In genomic region chrX:60345447-60345846, GRCm38 (mm10) we compare ENCODE assay signal across 15 mouse cellular contexts.
DNase-seq lines count a peak whose midpoint lies in the region; ATAC-seq and TF ChIP-seq lines count a peak whose summit lies in the region.
"Had no signal": no experiment of that assay in that cellular context is flagged by ENCODE, and none has a peak within 500 bp of the region (broad histone marks: within the 10 kb centered on the region; RNA-seq: fewer than 3 reads in every experiment).

No protein-coding gene starts in this region.

- H3K4me2 ChIP-seq in kidney, embryonic 15.5 days: no peak overlapping the region
- H3K4me2 ChIP-seq: hindbrain, embryonic 13.5 days; liver, embryonic 12.5 days had no signal

- TF ChIP-seq CTCF in cerebellum, adult 2 months (IDR thresholded peaks at IDR 0.05; ENCODE audit: borderline replicate concordance, insufficient read depth, low read depth, low read length): no peak

- DNase-seq in gastrocnemius, adult 18-20 months (ENCODE audit: low spot score): peak; percentile 1
- DNase-seq in gastrocnemius, postnatal 25 days: no peak
- peak; percentile 11 for DNase-seq in kidney, adult 9 months
- peak; percentile 6 for DNase-seq in skeletal muscle tissue, adult 2 months (ENCODE audit: low read depth, low spot score)
- no peak for DNase-seq in cerebellum, adult 2 months
- DNase-seq in thymus, postnatal 0 days (ENCODE audit: low spot score): no peak
- DNase-seq: midbrain, embryonic 14.5 days; right cerebral cortex, postnatal 4 days; thymus, postnatal 14 days had no signal

- H3K9me3 ChIP-seq in kidney, embryonic 15.5 days (replicated peaks): no peaks in the 10 kb centered on the region
- H3K9me3 ChIP-seq: forebrain, embryonic 10.5 days; hindbrain, embryonic 13.5 days; liver, embryonic 12.5 days had no signal

- no peak overlapping the region for H3K27ac ChIP-seq in kidney, embryonic 15.5 days
- H3K27ac ChIP-seq in cerebellum, adult 2 months (ENCODE audit: insufficient read depth, low read length): no peak overlapping the region
- H3K27ac ChIP-seq: forebrain, embryonic 10.5 days; hindbrain, embryonic 13.5 days; liver, embryonic 12.5 days; macrophage had no signal

- no peaks in the 10 kb centered on the region for H3K36me3 ChIP-seq in kidney, embryonic 15.5 days
- H3K36me3 ChIP-seq: forebrain, embryonic 10.5 days; hindbrain, embryonic 13.5 days; liver, embryonic 12.5 days had no signal

- H3K9ac ChIP-seq in kidney, embryonic 15.5 days: no peak overlapping the region
- H3K9ac ChIP-seq: hindbrain, embryonic 13.5 days; liver, embryonic 12.5 days had no signal

- no peak for TF ChIP-seq POLR2A in cerebellum, adult 2 months (IDR thresholded peaks at IDR 0.05; ENCODE audit: borderline replicate concordance, insufficient read depth, low read length)

- no peak overlapping the region for H3K4me3 ChIP-seq in kidney, embryonic 15.5 days (replicated peaks)
- H3K4me3 ChIP-seq in cerebellum, adult 2 months (replicated peaks; ENCODE audit: insufficient read depth, low read depth, low read length): no peak overlapping the region
- H3K4me3 ChIP-seq: forebrain, embryonic 10.5 days; hindbrain, embryonic 13.5 days; liver, embryonic 12.5 days had no signal

- no peaks in the 10 kb centered on the region for H3K27me3 ChIP-seq in kidney, embryonic 15.5 days
- no peaks in the 10 kb centered on the region for H3K27me3 ChIP-seq in cerebellum, adult 2 months (ENCODE audit: control insufficient read depth, insufficient read depth, low read length)
- H3K27me3 ChIP-seq: hindbrain, embryonic 13.5 days; liver, embryonic 12.5 days had no signal

- H3K4me1 ChIP-seq in kidney, embryonic 15.5 days: no peaks in the 10 kb centered on the region
- H3K4me1 ChIP-seq in cerebellum, adult 2 months (ENCODE audit: control insufficient read depth, insufficient read depth, low read length): no peaks in the 10 kb centered on the region
- H3K4me1 ChIP-seq: forebrain, embryonic 10.5 days; hindbrain, embryonic 13.5 days; liver, embryonic 12.5 days had no signal

- no peak for ATAC-seq in kidney, embryonic 15.5 days (replicated peaks; ENCODE audit: low FRiP score)
- peak; percentile 48 for ATAC-seq in inflammation-experienced regulatory T-cells, adult 6 months
- ATAC-seq: liver, embryonic 12.5 days had no signal

Comparison
In these comparisons a context has a peak if more than half of its experiments do, and no peak if none do; other contexts are left out.
1. DNase-seq: peak in gastrocnemius, adult 18-20 months (single experiment), kidney, adult 9 months (single experiment) and skeletal muscle tissue, adult 2 months (single experiment); none in gastrocnemius, postnatal 25 days (single experiment), cerebellum, adult 2 months (0 of 2) and thymus, postnatal 0 days (single experiment).